Mouse (Mus musculus): Measurements from ENCODE around the gene Ttll13. TPM values are rescaled to one million over a fixed set of nuclear protein-coding genes. Genes with fewer than 3 reads are reported as not detected.

The Ttll13 gene
- polyA plus RNA-seq, 1 experiment from 2014 or later = 0.23 TPM

DNA sequence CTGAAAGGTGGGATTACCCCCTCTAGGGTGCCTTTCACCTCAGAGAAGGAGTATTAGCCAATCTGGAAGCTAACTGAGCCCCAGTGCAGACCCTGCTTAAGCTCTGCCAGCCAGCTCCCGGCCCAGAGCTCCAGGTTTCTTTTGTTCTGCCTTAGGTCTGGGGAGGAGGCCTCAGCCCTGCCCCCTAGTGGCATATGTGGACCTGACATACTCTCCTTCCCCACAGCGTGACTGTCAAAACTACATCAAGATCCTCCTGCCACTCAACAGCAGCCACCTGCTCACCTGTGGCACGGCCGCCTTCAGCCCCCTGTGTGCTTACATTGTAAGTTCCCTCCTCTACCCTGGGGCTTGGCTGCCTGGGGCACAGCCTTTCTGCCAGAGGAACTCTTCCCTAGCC lies 30.8 kb upstream of the Ttll13 start:
- H3K9ac ChIP-seq = peak overlapping the region; percentile 20; the same call in 1 of the 2 replicates
- peaks cover 93% of the 10 kb centered on the region for H3K36me3 ChIP-seq
- no peaks in the 10 kb centered on the region for H3K9me3 ChIP-seq (replicated peaks)
- peaks cover 54% of the 10 kb centered on the region for H3K4me1 ChIP-seq (replicated peaks)
- peak; percentile 71 for ATAC-seq (ENCODE audit: low read depth)
- 37% methylated on average over 4 of the region's 4 CpGs for WGBS (ENCODE audit: insufficient replicate concordance)
- H3K4me3 ChIP-seq (replicated peaks) = no peak overlapping the region
- H3K27ac ChIP-seq = peak overlapping the region; percentile 100
- H3K27me3 ChIP-seq = no peaks in the 10 kb centered on the region
- peak; percentile 71 for DNase-seq
- H3K4me2 ChIP-seq = no peak overlapping the region

DNA sequence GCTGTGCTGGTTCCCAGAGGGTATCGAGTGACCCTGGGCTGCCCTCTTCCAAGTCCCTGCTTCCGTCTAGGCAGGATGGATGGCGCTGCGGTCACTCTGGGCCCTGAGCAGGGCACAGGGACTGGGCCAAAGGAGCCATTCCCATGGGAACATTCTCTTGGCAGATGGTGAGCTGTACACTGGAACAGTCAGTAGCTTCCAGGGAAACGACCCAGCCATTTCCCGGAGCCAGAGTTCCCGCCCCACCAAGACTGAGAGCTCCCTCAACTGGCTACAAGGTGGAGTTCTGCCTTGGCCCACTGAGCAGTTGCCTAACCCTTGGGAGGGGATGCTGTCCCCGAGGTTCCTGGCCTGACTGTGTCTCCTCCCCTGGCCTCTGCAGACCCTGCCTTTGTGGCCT lies 29.6 kb upstream of the Ttll13 start:
- 91% methylated on average over 8 of the region's 8 CpGs for WGBS (ENCODE audit: insufficient replicate concordance)

DNA sequence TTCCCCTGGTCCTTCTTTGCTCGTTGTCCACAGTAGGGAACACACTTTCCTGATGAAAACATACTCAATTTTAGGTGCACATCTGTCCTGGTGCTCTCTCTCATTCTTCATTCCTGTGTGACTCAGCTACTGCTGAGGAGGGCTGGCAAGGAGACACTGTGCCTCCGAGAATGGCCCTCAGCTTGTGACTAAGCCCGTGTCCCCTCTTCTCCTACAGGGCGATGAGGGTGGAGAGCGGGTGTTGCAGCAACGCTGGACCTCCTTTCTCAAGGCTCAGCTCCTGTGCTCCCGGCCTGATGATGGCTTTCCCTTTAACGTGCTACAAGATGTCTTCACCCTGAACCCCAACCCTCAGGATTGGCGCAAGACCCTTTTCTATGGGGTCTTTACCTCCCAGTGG lies 27.5 kb upstream of the Ttll13 start:
- Histone ChIP-seq H3K9ac (no peak overlapping the region), H3K4me2 (no peak overlapping the region), H3K4me1 (replicated peaks) (peaks cover 21% of the 10 kb centered on the region), H3K27ac (no peak overlapping the region), H3K4me3 (replicated peaks) (no peak overlapping the region), H3K27me3 (no peaks in the 10 kb centered on the region), H3K36me3 (peaks cover 100% of the 10 kb centered on the region), H3K9me3 (replicated peaks) (no peaks in the 10 kb centered on the region)
- ATAC-seq (ENCODE audit: low read depth) = no peak
- 89% methylated on average over 9 of the region's 9 CpGs for WGBS (ENCODE audit: insufficient replicate concordance)
- DNase-seq = no peak

More for the DNA sequence above, 29.6 kb upstream of the Ttll13 start:
- Histone ChIP-seq H3K4me3 (replicated peaks) (no peak overlapping the region), H3K9me3 (replicated peaks) (no peaks in the 10 kb centered on the region), H3K4me2 (no peak overlapping the region), H3K27me3 (no peaks in the 10 kb centered on the region), H3K36me3 (peaks cover 100% of the 10 kb centered on the region), H3K4me1 (replicated peaks) (peaks cover 42% of the 10 kb centered on the region), H3K27ac (0 out of 2 replicates have a peak overlapping the region, but pooled peaks have one; percentile 7), H3K9ac (no peak overlapping the region)
- DNase-seq (no peak), ATAC-seq (ENCODE audit: low read depth) (no peak)

DNA sequence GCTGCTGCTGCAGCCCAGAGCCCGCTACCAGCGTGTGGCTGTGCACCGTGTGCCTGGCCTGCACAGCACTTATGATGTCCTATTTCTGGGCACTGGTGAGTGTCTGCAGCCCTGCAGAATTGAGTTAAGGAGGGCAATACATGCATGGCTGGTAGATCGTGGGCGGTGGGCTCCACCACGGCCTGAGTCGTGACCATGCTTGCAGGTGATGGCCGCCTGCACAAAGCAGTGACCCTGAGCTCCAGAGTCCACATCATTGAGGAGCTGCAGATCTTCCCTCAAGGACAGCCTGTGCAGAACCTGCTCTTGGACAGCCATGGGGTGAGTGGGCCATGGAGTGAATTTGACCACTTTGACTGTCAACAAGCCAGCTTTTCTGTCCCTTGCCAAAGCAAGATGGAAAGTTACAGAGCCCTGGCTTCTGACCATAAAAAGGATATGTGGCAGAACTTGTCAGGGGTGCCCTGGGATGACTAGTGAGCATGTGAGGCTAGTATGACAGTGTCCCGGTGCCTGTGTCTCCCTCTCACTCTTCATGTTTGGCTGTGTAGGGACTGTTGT lies 25.9 kb upstream of the Ttll13 start:
- Histone ChIP-seq H3K9ac (no peak overlapping the region), H3K4me2 (no peak overlapping the region), H3K4me3 (replicated peaks) (no peak overlapping the region), H3K36me3 (peaks cover 100% of the 10 kb centered on the region), H3K27ac (peak overlapping the region; percentile 11), H3K9me3 (replicated peaks) (no peaks in the 10 kb centered on the region), H3K4me1 (replicated peaks) (peaks cover 7% of the 10 kb centered on the region), H3K27me3 (no peaks in the 10 kb centered on the region)
- DNase-seq (no peak), ATAC-seq (ENCODE audit: low read depth) (no peak)
- 94% methylated on average over 9 of the region's 9 CpGs for WGBS (ENCODE audit: insufficient replicate concordance)

- H3K4me3 ChIP-seq (replicated peaks) = no peak overlapping the region
- WGBS (ENCODE audit: insufficient replicate concordance) = 88% methylated on average over 4 of the region's 4 CpGs
- no peaks in the 10 kb centered on the region for H3K9me3 ChIP-seq (replicated peaks)
- ATAC-seq (ENCODE audit: low read depth) (no peak), DNase-seq (no peak)
- no peaks in the 10 kb centered on the region for H3K27me3 ChIP-seq
- H3K4me2 ChIP-seq = no peak overlapping the region
- H3K4me1 ChIP-seq (replicated peaks) = no peaks in the 10 kb centered on the region
- H3K36me3 ChIP-seq = peaks cover 100% of the 10 kb centered on the region
- no peak overlapping the region for H3K9ac ChIP-seq
- no peak overlapping the region for H3K27ac ChIP-seq
Measured at GRCm38 (mm10) chr7:80221179-80221750, 24.9 kb upstream of the Ttll13 start.

GRCm38 (mm10) chr7:80227065-80227464 lies 19.1 kb upstream of the Ttll13 start:
- H3K36me3 ChIP-seq = peaks cover 67% of the 10 kb centered on the region
- no peak overlapping the region for H3K4me3 ChIP-seq (replicated peaks)
- H3K27me3 ChIP-seq = no peaks in the 10 kb centered on the region
- H3K4me2 ChIP-seq = no peak overlapping the region
- DNase-seq (no peak), ATAC-seq (ENCODE audit: low read depth) (no peak)
- H3K4me1 ChIP-seq (replicated peaks) = peaks cover 34% of the 10 kb centered on the region
- H3K9ac ChIP-seq = no peak overlapping the region
- peak overlapping the region; percentile 58; the same call in 1 of the 2 replicates for H3K27ac ChIP-seq
- H3K9me3 ChIP-seq (replicated peaks) = no peaks in the 10 kb centered on the region
- 97% methylated on average over 4 of the region's 4 CpGs for WGBS (ENCODE audit: insufficient replicate concordance)

GRCm38 (mm10) chr7:80230196-80230595 lies 16.0 kb upstream of the Ttll13 start:
- Histone ChIP-seq H3K27me3 (no peaks in the 10 kb centered on the region), H3K4me1 (replicated peaks) (peaks cover 54% of the 10 kb centered on the region), H3K4me3 (replicated peaks) (no peak overlapping the region), H3K27ac (0 out of 2 replicates have a peak overlapping the region, but pooled peaks have one; percentile 11), H3K9me3 (replicated peaks) (no peaks in the 10 kb centered on the region), H3K4me2 (peak overlapping the region; percentile 92), H3K36me3 (peaks cover 36% of the 10 kb centered on the region), H3K9ac (peak overlapping the region; percentile 90; the same call in 1 of the 2 replicates)
- no peak for ATAC-seq (ENCODE audit: low read depth)
- no peak for DNase-seq
- WGBS (ENCODE audit: insufficient replicate concordance) = 57% methylated on average over 6 of the region's 6 CpGs

DNA sequence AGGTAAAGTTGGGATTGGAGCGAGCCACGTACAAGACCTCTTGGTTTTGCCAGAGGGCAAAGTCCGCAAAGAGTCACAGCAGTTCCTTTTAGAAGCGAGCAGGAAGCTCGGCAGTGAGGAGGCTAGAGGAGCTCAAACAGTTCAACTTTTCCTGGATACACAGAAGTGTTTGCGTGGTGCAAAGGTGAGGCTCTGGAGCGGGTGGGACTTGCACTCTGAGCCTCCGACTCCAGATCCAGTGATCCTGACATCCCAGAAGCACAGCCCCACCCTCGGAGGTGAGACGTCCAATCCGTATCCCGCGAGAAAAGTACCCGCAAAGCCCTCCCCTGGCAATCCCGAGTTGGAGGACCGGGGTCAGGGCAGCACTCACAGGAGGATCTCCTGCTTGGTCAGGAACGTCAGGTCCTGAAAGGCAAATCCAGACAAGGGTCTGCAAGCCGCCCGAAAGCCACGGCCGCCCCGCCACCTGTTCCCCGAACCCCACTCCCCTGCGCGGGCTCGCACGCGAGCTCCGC lies 14.1 kb upstream of the Ttll13 start:
- H3K4me1 ChIP-seq (replicated peaks) = peaks cover 58% of the 10 kb centered on the region
- no peaks in the 10 kb centered on the region for H3K27me3 ChIP-seq
- H3K9me3 ChIP-seq (replicated peaks) = no peaks in the 10 kb centered on the region
- ATAC-seq (ENCODE audit: low read depth) (peak; percentile 33), DNase-seq (no peak)
- H3K9ac ChIP-seq = peak overlapping the region; percentile 90
- peak overlapping the region; percentile 77 for H3K4me3 ChIP-seq (replicated peaks)
- 1% methylated on average over 29 of the region's 29 CpGs for WGBS (ENCODE audit: insufficient replicate concordance)
- H3K4me2 ChIP-seq = peak overlapping the region; percentile 92
- peaks cover 18% of the 10 kb centered on the region for H3K36me3 ChIP-seq
- peak overlapping the region; percentile 93 for H3K27ac ChIP-seq

DNA sequence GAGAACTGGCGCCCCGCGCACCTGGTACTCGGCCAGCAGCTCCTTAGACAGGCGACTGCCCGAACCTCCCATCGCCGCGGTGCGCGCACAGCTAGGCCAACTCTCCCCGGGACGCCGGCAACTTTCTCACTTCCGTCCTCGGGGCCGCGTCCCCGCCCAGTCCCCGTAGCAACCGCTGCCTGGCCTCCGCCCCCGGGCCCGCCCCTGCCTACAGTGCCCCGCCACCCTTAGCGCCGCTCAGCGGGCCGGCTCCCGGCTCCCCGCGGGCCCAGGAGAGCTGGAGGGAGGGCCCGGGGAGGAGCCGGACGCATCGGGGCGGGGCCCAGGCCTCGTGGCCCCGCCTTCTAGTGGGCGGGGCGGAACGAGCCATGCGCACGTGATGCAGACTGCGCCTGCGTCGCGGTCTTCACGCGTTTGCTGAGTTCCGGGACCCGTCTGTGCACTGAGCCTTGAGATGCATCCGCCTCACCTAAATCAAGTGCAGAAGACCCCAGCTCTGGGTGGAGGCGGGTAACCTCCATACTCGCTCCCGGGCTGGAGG lies 13.6 kb upstream of the Ttll13 start, which contains the start of the genes Cib1 and Gdpgp1:
TSS of gene Cib1 (minus strand) at position 325 of the 541 bp plus-strand sequence.
TSS of gene Gdpgp1 (plus strand) at position 377 of the 541 bp plus-strand sequence.
- WGBS (ENCODE audit: insufficient replicate concordance) = 1% methylated on average over 56 of the region's 56 CpGs
- H3K27me3 ChIP-seq = no peaks in the 10 kb centered on the region
- peak; percentile 98 for DNase-seq
- peak within 1 kb of the TSS; percentile 77 for H3K4me3 ChIP-seq (replicated peaks)
- no peaks in the 10 kb centered on the region for H3K9me3 ChIP-seq (replicated peaks)
- H3K36me3 ChIP-seq = peaks cover 13% of the 10 kb centered on the region
- peaks cover 58% of the 10 kb centered on the region for H3K4me1 ChIP-seq (replicated peaks)
- peak within 1 kb of the TSS; percentile 96 for H3K4me2 ChIP-seq
- peak; percentile 99 for ATAC-seq (ENCODE audit: low read depth)
- H3K9ac ChIP-seq = peak within 1 kb of the TSS; percentile 90
- peak within 1 kb of the TSS; percentile 93 for H3K27ac ChIP-seq

- ATAC-seq (ENCODE audit: low read depth) = no peak
- no peaks in the 10 kb centered on the region for H3K9me3 ChIP-seq (replicated peaks)
- H3K4me1 ChIP-seq (replicated peaks) = peaks cover 53% of the 10 kb centered on the region
- DNase-seq = no peak
- peak overlapping the region; percentile 77 for H3K4me3 ChIP-seq (replicated peaks)
- peak overlapping the region; percentile 96 for H3K4me2 ChIP-seq
- H3K36me3 ChIP-seq = peaks cover 13% of the 10 kb centered on the region
- no peaks in the 10 kb centered on the region for H3K27me3 ChIP-seq
- 38% methylated on average over 9 of the region's 9 CpGs for WGBS (ENCODE audit: insufficient replicate concordance)
- peak overlapping the region; percentile 79 for H3K9ac ChIP-seq
- H3K27ac ChIP-seq = peak overlapping the region; percentile 58
Measured at GRCm38 (mm10) chr7:80233799-80234198, 12.4 kb upstream of the Ttll13 start.

- 80% methylated on average over 10 of the region's 10 CpGs for WGBS (ENCODE audit: insufficient replicate concordance)
- H3K4me3 ChIP-seq (replicated peaks) = no peak overlapping the region
- peaks cover 19% of the 10 kb centered on the region for H3K4me1 ChIP-seq (replicated peaks)
- DNase-seq (no peak), ATAC-seq (ENCODE audit: low read depth) (no peak)
- H3K4me2 ChIP-seq = no peak overlapping the region
- no peaks in the 10 kb centered on the region for H3K9me3 ChIP-seq (replicated peaks)
- no peak overlapping the region for H3K27ac ChIP-seq
- peaks cover 36% of the 10 kb centered on the region for H3K36me3 ChIP-seq
- H3K27me3 ChIP-seq = no peaks in the 10 kb centered on the region
- H3K9ac ChIP-seq = no peak overlapping the region
Measured at GRCm38 (mm10) chr7:80238542-80238941, 7.6 kb upstream of the Ttll13 start.

All from liver, embryonic 13.5 days (tissue).